Mouse (Mus musculus) kidney, embryonic 14.5 days (tissue): ENCODE data around the gene Ppp2r2d. TPM values are rescaled to one million over a fixed set of nuclear protein-coding genes. Genes with fewer than 3 reads are reported as not detected.

Experiments used
- ATAC-seq: fragments of 200-750 bp; cut with Nextera tagmentation; 2 replicates; pipeline ENCODE4 v1.8.0; 2017; ENCODE audit warnings: moderate number of reproducible peaks, mild to moderate bottlenecking, moderate TSS enrichment, moderate library complexity; ENCODE audit not compliant: low FRiP score, low TSS enrichment
- H3K27ac ChIP-seq: fragments of 300-500 bp; sonication (generic); 2 replicates; pipeline ENCODE4 v1.5.1; 2014; ENCODE audit warnings: low read depth, mild to moderate bottlenecking, low read length, moderate library complexity, mixed read lengths
- H3K27me3 ChIP-seq: fragments of 300-500 bp; sonication (generic); 2 replicates; pipeline ENCODE4 v1.6.1; 2014; ENCODE audit warnings: mild to moderate bottlenecking, low read length; ENCODE audit not compliant: control insufficient read depth, insufficient read depth
- H3K36me3 ChIP-seq: fragments of 300-500 bp; sonication (generic); 2 replicates; pipeline ENCODE4 v1.6.1; 2014; ENCODE audit warnings: low read length, mixed read lengths; ENCODE audit not compliant: control insufficient read depth, insufficient read depth
- H3K4me1 ChIP-seq: fragments of 300-500 bp; sonication (generic); 2 replicates; pipeline ENCODE4 v1.6.1; 2014; ENCODE audit warnings: low read length, mixed read lengths; ENCODE audit not compliant: control insufficient read depth, insufficient read depth
- H3K4me2 ChIP-seq: fragments of 300-500 bp; sonication (generic); replicated peaks from 2 replicates; pipeline ENCODE4 v1.6.1; 2014; ENCODE audit warnings: low read depth, mild to moderate bottlenecking, low read length
- H3K4me3 ChIP-seq: fragments of 300-500 bp; sonication (generic); 2 replicates; pipeline ENCODE4 v1.5.1; 2014; ENCODE audit warnings: mild to moderate bottlenecking, low read length
- H3K9ac ChIP-seq: fragments of 300-500 bp; sonication (generic); 2 replicates; pipeline ENCODE4 v1.6.1; 2014; ENCODE audit warnings: low read depth, mild to moderate bottlenecking, low read length, moderate library complexity
- H3K9me3 ChIP-seq: fragments of 300-500 bp; sonication (generic); 2 replicates; pipeline ENCODE4 v1.6.1; 2016; ENCODE audit warnings: low read length; ENCODE audit not compliant: control insufficient read depth
- WGBS: fragments of 180-500 bp; shearing (Covaris S2); extraction: QIAGEN DNeasy Blood & Tissue Kit; methylation state at CpG from one replicate; pipeline ENCODE4 v1.1.7; 2014; 5-methylcytosine and 5-hydroxymethylcytosine counted together
- polyA plus RNA-seq: library from polyadenylated mRNA; unstranded; fragments of >200 nt; fragmentation: Nextera tagmentation; extraction: Ambion mirVana; gene quantifications from 2 replicates; pipeline ENCODE4 v1.2.1, GENCODE M21; 2014

Ppp2r2d gene
- polyA plus RNA-seq, 1 experiment from 2014 or later: 48.5 TPM

DNA sequence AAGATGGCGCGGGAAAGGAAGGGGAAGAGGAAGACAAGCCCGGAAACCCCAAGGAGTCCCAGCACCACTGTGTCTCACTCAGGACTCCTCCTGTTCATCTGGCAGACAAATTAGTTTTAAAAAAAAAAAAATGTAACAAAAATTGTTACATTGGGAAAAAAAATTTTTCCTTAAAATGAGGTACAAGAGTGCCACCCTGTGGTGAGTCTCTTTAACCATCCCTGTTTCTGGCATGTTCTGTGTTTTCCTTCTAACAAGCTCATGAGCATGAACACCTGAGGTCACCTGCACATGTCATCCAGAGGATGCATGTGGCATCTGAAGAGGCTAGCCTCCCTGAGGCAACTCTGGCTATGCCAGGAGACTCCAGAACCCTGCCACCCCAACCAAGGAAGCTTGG is 10.9 kb upstream of the Ppp2r2d start:
- Histone ChIP-seq H3K27me3 (no peaks in the 10 kb centered on the region), H3K9me3 (no peaks in the 10 kb centered on the region), H3K4me3 (no peak overlapping the region), H3K4me1 (no peaks in the 10 kb centered on the region), H3K9ac (no peak overlapping the region), H3K36me3 (peaks cover 6% of the 10 kb centered on the region), H3K4me2 (no peak overlapping the region), H3K27ac (no peak overlapping the region)
- 94% methylated on average over 3 of the region's 3 CpGs for WGBS
- no peak for ATAC-seq

DNA sequence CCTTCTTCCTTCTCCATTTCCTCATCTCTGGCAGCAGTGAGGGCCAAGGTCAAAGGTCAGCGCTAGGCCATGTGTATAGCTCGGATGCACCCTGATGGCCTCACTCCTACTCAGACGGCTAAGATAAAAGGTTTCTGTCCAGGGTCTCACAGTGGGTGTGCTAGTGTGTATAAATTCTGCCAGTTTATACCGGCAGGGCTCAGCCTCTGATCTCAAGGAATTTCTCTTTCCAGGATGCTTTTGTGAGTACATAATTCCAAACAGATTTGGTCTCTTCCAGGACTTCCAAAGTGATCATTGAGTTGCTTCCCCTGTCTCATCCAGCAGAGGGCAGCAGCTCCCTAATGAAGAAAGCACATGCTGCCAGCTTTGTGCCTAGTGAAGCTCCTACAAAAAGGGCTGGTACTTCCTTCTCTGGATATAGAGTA is 5.3 kb upstream of the Ppp2r2d start:
- H3K27me3 ChIP-seq: no peaks in the 10 kb centered on the region
- H3K9me3 ChIP-seq: no peaks in the 10 kb centered on the region
- H3K27ac ChIP-seq: no peak overlapping the region
- peaks cover 6% of the 10 kb centered on the region for H3K36me3 ChIP-seq
- 25% methylated on average over 4 of the region's 4 CpGs for WGBS
- H3K4me1 ChIP-seq: peaks cover 9% of the 10 kb centered on the region
- H3K9ac ChIP-seq: no peak overlapping the region
- 0 out of 2 replicates have a peak, but pooled peaks have one; percentile 53 for ATAC-seq
- H3K4me2 ChIP-seq: no peak overlapping the region
- H3K4me3 ChIP-seq: no peak overlapping the region

DNA sequence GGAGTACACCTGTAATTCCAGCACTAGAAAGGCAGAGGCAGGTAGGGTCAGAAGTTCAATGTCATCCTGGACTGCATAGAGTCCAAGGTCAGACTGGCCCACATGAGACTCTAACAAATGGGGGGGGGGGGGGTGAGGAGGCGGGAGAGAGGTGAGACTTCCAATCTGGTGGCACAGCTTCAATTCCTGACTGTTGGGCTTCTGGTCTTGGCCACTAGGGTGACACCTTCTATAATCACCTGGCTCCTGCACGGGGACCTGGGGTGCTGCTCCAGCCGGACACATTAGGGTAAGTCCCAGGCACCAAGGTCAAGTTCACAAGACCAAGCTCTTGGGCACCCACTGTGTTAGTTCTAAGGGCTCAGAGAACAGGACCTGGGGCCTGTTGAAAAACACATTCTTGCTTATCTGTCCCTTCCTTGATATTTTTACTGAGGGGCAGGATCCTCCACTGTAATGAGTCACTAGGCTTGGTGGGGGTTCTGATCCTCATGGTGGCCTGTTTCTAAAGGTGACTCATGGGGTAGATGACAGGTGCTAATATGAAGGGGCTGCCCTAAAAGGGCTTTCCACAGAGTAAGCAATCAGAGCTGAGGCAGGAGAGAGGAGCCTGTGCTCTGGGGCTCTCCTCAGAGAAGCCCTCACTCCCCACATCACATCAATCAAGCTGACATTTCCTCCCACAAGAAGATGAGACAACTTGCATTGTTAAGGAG is 4.3 kb upstream of the Ppp2r2d start:
- Histone ChIP-seq H3K4me2 (no peak overlapping the region), H3K4me3 (no peak overlapping the region), H3K27ac (no peak overlapping the region), H3K9me3 (no peaks in the 10 kb centered on the region), H3K36me3 (peaks cover 2% of the 10 kb centered on the region; the same call in 1 of the 2 replicates), H3K9ac (no peak overlapping the region), H3K4me1 (peaks cover 9% of the 10 kb centered on the region), H3K27me3 (no peaks in the 10 kb centered on the region)
- WGBS: 49% methylated on average over 3 of the region's 3 CpGs
- ATAC-seq: no peak

DNA sequence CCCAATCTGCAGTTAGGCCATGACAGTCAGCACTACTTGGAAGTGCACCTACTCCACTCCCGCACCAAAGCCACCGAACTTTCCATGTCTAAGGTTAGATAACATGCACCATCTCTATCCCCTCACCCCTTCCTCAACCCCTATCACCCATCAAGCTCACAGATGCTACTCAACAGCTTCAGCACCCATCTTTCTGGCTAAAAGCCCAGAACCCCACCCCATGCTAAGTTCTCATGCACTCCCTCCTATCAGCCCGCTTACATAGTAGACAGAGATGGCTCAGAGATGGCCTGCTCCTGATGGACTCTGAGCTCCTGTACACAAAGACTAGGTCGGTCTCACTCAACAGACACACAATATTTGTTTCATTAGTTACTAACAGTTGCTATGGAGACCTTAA is 2.5 kb upstream of the Ppp2r2d start:
- no peak overlapping the region for H3K9ac ChIP-seq
- no peak overlapping the region for H3K4me3 ChIP-seq
- peaks cover 2% of the 10 kb centered on the region; the same call in 1 of the 2 replicates for H3K36me3 ChIP-seq
- no peak for ATAC-seq
- H3K4me2 ChIP-seq: no peak overlapping the region
- H3K27ac ChIP-seq: no peak overlapping the region
- H3K27me3 ChIP-seq: no peaks in the 10 kb centered on the region
- WGBS: 85% methylated on average over 4 of the region's 4 CpGs
- H3K9me3 ChIP-seq: no peaks in the 10 kb centered on the region
- peaks cover 21% of the 10 kb centered on the region for H3K4me1 ChIP-seq

DNA sequence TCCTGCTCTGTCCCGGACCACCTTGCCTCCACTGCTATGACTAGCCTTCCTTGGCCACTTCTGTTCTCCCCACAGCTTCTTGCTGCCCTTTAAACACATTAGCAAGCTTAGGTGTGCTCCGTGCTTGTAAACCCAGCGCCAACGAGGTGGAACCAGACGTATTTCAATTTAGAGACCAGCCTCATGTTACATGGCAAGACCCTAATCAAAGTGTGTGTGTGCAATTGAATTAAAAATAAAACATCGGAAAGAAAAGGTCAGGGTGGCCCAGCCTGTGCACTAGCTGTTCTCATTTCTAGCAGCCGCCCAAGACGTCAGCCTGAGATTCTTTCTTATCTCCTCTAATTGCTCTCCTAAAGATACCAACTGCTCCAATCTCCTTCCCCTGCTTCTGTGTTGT is 768 bp upstream of the Ppp2r2d start:
- Histone ChIP-seq H3K27ac (no peak overlapping the region), H3K4me1 (peaks cover 21% of the 10 kb centered on the region), H3K4me2 (peak overlapping the region; percentile 65), H3K9ac (peak overlapping the region; percentile 93; the same call in 1 of the 2 replicates), H3K36me3 (peaks cover 5% of the 10 kb centered on the region; the same call in 1 of the 2 replicates), H3K9me3 (no peaks in the 10 kb centered on the region), H3K27me3 (no peaks in the 10 kb centered on the region), H3K4me3 (peak overlapping the region; percentile 96)
- 22% methylated on average over 8 of the region's 8 CpGs for WGBS
- ATAC-seq: no peak

DNA sequence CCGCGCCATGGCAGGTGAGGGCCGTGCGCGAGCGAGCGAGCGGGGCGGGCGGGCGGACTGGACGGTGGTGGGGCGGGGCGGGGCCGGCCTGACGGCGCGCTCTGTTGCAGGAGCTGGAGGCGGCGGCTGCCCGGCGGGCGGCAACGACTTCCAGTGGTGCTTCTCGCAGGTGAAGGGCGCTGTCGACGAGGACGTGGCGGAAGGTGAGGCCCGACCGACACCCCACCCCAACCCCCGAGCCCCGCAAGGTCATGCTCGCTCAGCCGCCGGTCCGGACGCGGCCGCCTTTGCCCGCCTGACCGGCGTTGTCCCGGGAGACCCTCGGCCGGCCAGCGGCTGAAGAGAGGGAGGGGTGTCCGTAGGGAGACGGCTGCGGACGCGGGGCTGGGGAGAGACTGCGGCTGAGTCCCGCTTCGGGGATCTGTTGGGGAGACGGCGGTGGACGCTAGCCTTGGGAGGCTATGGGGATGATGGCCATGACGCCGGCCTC is 668 bp downstream of the Ppp2r2d start:
- Histone ChIP-seq H3K27me3 (no peaks in the 10 kb centered on the region), H3K4me1 (peaks cover 21% of the 10 kb centered on the region), H3K9ac (peak overlapping the region; percentile 93), H3K27ac (peak overlapping the region; percentile 82), H3K36me3 (peaks cover 5% of the 10 kb centered on the region), H3K4me3 (peak overlapping the region; percentile 96), H3K9me3 (no peaks in the 10 kb centered on the region), H3K4me2 (peak overlapping the region; percentile 87)
- under 1% methylated on average over 48 of the region's 61 CpGs for WGBS
- ATAC-seq: peak; percentile 75

DNA sequence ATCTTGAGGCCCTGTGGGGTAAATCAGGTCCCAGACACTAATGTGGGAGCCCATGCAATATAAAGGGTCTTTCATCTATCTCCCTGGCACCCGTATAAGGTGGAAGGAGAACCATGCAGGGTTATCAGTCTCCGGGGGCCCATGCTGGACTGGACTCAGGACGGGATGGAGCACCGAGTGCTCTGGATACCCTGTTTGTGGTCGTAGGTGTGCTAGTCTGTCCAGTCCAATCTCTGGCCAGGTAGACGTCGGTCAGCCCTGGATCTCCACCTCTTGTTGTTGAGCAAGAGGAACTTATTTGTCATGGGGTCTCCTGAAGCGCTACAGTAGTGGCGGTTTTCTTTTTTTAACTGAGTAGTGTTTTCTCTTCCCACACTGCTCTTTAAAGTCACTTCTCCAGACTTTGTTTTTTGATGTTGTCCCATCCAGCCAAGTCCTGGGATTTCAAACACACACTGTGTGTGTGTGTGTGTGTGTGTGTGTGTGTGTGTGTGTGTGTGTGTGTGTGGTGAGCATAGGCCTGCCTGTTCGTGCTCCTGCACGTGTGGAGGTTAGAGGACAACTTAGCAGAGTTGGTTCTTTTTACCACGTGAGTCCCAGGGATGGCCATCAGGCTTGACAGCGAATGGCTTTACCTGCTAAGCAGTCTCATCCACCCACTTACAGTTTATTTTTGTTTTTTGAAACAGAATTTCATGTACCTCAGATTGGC is 1.6 kb downstream of the Ppp2r2d start:
- WGBS: 55% methylated on average over 13 of the region's 13 CpGs

DNA sequence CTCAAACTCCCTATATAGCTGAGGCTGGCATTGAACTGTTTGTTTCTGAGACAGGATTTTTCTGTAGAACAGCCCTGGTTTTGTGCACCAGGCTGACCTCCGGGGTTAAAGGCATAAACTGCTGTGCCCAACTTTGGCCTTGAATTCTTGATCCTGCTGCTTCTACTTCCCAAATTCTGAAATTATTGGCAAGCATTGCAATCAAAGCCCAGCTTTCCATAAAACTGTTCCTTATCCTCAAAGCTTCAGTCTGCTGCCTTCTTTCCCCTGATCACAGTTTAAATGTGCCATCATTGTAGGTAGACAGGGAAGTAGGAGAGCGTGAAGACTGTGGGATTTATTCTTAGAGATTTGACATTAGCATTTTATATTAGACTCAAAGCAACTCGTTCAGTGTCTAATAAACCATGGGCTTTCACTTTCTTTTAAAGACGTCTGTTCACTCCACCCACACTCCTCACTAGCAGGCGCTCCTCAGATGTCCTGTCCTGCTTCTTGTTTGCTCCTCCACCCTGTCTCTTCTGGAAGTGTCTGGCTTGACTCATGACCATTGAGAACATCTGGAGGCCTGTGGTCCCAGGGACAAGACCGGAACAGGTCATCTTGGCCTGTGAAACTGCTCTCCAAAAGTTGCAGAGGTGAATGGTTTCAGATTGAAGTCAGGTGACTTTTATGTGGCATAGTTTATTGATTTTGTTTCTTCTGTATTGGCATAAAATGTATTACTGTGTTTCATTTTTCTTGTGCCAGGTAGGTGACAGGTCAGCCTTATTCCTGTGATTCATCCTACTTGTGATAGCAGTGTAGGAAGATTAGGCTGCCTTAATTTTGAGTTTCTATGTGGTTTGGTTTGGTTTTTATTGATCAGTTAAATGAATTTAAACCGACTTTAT is 2.4 kb downstream of the Ppp2r2d start:
- Histone ChIP-seq H3K27ac (no peak overlapping the region), H3K9ac (peak overlapping the region; percentile 93; the same call in 1 of the 2 replicates), H3K9me3 (no peaks in the 10 kb centered on the region), H3K4me1 (peaks cover 21% of the 10 kb centered on the region), H3K36me3 (peaks cover 19% of the 10 kb centered on the region), H3K27me3 (no peaks in the 10 kb centered on the region), H3K4me3 (peak overlapping the region; percentile 96; the same call in 1 of the 2 replicates), H3K4me2 (peak overlapping the region; percentile 87; the same call in 1 of the 2 replicates)
- no peak for ATAC-seq
- WGBS: 88% methylated on average over 7 of the region's 7 CpGs

More for the DNA sequence above, 1.6 kb downstream of the Ppp2r2d start:
- H3K27me3 ChIP-seq: no peaks in the 10 kb centered on the region
- no peaks in the 10 kb centered on the region for H3K9me3 ChIP-seq
- peak overlapping the region; percentile 96 for H3K4me3 ChIP-seq
- H3K4me1 ChIP-seq: peaks cover 21% of the 10 kb centered on the region
- ATAC-seq: no peak
- peak overlapping the region; percentile 87 for H3K4me2 ChIP-seq
- no peak overlapping the region for H3K27ac ChIP-seq
- peak overlapping the region; percentile 93 for H3K9ac ChIP-seq
- peaks cover 11% of the 10 kb centered on the region for H3K36me3 ChIP-seq
